Mouse (Mus musculus): Measurements from ENCODE around the gene Tmem150b.
A peak's percentile ranks its signal among the peaks of the same experiment; 100 is the strongest.

Gene Tmem150b

DNA sequence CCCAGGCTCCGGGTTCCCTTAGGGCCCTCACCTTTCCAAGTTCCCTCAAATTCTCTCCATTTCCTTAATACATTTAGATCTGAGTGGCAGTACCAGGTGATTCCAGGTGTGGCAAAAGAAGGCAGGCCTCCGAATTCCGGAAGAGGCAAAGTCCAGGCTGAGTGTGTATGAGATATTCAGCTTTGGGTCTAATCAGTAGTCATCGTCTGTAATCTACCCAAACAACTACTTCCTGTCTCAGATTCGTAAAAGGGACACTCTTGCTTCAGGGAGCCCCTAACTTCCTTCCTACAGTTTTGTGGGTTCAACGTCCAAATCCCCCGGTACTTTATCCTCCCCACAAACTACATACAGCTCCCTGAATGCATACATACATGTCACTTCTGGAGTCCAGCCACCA lies at the start of gene Tmem150b:
Gene Tmem150b (minus strand): TSS at position 81 of the 400 bp plus-strand sequence.
- DNase-seq (ENCODE audit: low read depth, low spot score), result no peak

DNA sequence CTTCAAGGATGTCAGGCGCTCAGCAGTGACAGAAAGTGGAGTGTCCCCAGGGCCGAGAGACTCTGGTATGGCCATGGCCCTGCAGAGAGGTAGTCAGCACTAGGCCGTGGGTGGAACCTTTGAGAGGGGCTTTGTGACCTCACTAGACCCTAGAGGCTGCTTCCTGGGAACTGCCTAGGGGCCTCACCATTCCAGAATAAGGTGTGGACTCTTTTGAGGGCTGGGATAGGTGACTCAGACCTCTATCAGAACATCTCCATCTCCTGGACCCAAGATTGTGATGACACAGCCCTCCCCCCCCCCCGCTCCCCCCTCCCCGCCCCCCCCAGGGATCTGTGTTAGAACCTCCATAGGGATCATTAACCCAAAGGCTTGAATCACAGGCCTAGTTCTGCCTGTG lies 46.2 kb upstream of the Tmem150b start, which contains the start of gene Fam71e2:
Gene Fam71e2 (minus strand): TSS at position 101 of the 400 bp plus-strand sequence.
- DNase-seq (ENCODE audit: low read depth, low spot score), result no peak

DNA sequence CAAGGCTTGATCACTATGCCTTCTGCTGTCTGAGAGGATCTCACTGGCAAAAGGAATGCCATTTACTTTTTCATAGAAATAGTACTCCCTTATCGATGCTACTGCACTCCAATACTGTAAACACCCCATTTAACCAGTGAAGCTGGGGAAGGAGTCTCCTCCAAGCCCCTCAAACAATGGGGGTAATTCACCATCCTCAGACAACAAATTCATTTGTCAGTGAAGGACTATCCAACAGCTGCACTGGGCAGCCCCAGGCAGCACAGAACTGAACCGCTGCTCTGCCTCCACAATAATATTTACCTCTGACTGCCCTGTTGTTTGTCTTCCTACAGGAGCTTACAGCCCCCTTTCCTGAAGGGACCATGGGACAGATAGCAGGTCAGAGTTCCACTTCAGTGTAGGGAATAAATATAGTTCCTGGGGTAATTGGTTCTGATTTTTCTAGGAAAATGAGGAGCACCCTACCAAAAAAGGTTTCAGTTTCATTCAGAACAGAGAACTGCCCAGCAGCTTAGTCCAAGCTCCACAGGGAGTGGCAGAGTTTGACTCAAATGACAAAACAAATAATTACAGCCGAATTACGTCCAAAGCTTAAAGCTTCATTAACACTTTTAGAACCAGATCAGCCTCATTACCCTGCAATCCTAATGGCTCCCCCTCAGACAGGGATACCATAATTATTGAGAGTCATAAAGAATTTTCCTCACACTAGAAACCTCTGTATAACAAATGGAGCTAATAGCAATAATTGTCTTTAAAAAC lies 40.1 kb upstream of the Tmem150b start:
- DNase-seq (ENCODE audit: low read depth, low spot score), result no peak

DNA sequence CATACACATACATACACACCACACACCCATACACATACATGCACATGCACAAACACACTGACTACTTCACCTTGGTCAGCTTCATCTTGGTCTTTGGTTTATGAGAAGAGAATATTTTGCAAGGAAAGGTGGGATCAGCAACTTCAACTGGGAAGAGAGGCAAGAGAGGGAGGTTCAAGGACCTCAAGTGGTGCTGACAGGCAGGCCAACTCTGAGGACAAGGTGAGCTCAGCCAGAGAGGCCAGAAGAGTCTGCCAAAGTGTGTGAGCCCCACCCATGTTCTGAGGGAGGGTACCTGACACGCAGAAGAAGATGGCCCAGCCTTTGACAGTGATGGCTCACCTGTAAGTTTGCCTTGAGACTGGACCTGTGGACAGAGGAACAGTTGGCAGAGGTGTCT lies 34.6 kb upstream of the Tmem150b start:
- DNase-seq (ENCODE audit: low read depth, low spot score), result no peak

DNA sequence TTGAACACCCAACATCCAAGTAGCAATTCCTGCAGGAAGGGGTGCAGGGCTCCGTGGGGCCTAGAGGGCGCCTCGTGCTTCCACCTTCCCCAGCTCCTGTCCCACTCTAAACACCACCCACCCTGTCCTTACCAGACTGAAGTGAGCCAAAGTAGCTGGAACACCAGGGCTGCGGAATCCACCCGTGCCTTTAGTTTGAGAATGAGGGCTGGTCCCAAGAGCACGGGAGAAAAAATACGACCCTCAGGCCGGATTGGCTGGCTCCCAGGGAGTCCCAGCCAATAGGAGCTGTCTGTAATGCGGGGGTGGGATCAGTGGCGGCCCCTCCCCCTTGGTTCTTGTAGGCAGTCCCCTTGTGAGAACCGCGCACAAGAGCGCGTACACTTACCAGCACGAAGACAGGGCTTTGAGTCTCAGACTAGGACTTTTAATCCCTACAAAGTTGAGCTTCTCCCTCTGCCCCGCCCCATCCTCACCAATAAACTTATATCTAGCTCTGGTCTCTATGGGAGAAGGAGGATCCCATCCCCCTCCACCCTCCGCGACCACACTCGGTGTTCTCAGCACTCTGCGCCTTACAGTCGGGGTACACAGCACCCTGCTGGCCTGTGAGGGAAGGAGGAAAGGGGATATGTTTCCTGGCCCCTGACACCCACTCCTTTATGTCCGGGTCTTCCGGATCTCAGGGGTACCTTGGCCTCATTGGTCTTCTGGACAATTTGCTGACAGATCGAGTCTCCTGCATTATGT lies 27.9 kb upstream of the Tmem150b start, which contains the start of gene Cox6b2:
Gene Cox6b2 (minus strand): TSS at position 274 of the 750 bp plus-strand sequence.
- no peak for DNase-seq (ENCODE audit: low read depth, low spot score)

DNA sequence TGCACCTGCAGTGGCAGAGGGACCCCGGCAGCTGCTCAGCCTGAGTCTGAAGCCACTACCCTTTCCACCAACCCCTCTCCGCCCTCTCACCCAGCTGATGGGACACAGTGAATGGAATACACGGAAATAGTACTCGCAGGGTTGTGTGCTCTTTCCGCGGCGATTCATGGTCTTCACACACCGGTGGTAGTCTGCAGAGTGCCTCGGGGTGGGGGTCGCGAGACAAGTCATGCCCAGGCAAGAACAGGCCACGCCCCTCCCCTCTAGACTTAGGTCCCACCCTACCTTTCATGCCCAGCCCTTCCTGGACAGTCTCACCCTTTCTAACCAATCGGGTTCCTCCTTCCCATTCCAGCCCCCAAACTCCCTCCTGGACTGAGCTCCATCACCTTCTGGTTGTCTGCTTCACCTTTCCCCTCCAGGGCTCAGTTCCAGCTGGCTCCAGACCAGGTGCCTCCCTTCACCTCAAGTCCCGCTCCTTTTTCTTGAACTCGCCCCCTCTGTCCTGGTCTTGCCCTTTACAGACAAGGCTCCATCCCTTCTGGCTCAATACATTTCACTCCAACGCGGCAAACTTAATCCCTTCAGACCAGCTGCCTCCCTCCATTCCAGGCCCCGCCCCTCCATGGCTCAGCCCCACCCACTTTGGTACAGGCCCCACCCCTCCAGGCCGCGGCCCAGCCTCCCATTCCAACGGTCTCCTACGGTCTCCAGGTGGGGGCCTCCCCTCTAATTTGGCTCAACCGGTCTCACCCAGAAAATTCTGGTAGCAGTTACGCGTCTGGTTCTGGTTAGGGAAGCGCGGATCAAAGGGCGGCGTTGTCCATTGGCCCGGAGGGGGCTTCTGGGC lies 27.1 kb upstream of the Tmem150b start:
- no peak for DNase-seq (ENCODE audit: low read depth, low spot score)

DNA sequence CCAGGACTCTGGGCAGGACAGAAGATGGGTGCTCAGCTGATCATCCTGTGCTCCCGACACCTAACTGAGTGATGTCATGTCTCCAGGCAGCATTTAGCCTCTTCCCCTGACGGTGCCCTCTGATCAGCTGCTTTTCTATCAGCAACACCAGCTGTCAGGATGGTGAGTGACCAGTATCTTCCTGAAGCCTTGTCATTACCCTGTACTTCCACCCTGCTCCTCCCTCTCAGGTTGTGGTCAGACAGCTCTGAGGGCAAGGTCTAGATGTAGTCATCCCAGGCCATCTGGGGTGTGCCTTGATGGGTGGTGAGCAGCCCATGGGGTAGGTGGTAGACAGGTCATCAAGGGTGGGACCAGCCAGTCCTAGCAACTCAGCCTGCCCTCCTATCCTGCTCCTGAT lies 24.1 kb upstream of the Tmem150b start:
- no peak for DNase-seq (ENCODE audit: low read depth, low spot score)

DNA sequence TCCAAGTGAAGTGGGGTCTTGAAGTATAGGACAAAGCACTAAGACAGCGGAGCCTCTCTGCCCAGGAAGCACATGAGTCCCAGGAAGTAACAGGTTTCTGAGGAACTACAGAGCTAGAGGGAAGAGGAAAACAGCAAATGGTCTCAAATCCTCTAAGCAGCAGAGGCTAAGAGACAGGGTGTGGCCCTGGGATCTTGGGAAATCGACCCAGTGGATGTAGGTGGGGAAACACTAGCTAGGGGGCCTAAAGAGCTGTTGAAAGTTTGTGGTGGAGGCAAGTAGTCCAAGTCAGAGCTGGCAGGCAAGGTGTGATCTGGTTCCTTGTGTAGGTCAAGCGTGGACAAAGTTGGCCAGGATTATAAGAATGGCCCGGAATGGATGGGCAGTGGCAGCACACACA lies 23.3 kb upstream of the Tmem150b start:
- DNase-seq (ENCODE audit: low read depth, low spot score), result no peak

DNA sequence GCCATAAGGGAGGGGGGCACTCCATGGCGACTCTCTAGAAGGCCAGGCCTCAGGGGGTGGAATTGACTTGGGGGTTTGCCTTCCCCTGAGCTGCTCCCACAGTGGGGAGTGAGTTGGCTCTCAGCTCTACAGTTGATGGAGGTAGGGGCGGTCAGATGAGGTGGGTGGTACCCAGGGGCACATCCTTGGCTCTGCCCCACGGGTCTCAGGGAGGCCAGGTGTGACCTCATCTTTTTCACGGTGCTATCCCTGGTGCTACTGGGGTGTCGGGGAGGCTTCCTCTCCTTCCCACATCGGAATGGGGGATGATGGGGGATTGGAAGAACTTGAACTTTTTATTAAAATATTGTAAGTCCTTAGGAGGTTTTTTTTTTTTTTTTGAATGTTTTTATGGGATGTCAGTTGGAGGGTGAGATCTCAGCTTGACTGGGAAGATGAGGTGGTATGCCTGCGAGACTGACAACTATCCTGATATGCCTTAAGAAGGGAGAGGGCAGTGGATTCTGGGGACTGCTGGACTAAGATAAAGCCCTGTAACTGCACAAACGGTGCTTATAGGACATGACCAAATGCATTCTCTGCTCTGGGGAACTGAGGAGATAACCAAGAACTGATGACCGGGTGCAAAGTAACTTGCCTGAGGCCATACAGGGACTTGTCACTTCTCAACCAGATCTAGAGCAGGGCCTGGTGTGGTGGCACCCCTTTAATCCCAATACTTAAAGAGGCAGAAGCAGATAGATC lies 22.3 kb upstream of the Tmem150b start:
- DNase-seq (ENCODE audit: low read depth, low spot score), result no peak

DNA sequence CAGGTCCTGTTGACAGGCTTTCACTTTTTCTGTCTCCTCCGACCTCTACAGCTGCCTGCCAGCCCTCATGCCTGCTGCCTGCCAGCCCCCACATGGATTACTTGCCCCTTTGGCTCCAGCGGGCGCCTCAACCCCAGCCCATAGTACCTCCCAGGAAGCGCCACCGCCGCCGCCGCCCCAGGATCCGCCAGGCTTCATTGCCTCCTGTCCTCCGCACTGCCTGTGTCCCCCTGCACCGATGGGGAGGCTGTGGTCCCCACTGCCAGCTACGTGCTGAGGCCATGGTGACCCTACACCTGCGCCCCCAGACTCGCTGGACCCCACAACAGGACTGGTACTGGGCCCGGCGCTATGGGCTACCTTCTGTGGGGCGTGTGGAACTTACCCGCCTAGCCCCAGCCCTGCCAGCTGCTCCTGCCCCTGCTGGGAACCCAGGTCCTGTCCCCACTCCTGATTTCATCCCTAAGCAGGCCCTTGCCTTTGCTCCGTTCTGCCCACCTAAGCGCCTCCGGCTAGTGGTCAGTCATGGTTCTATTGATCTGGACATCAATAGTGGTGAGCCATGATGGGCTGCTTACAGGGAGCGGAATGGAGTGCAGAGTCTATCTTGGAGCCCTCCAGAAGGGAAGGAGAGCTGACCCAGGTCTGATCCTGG lies 21.4 kb upstream of the Tmem150b start:
- no peak for DNase-seq (ENCODE audit: low read depth, low spot score)

DNA sequence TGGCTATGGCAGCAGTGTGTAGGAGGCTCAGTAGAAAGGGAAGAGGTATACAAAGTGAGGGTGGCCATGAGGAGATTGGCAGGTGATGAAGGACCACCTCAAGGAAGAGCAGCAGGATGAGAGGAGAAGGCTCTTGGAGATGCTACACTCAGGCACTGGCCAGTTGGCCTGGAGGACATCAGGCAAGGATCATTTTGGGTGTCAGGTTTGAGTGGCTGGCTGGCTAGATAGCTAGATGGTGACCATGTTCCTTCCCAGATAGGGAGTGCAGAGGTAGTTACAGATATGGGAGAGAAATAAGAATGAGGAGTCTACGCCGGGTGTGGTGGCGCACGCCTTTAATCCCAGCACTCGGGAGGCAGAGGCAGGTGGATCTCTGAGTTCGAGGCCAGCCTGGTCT lies 19.8 kb upstream of the Tmem150b start:
- no peak for DNase-seq (ENCODE audit: low read depth, low spot score)

DNA sequence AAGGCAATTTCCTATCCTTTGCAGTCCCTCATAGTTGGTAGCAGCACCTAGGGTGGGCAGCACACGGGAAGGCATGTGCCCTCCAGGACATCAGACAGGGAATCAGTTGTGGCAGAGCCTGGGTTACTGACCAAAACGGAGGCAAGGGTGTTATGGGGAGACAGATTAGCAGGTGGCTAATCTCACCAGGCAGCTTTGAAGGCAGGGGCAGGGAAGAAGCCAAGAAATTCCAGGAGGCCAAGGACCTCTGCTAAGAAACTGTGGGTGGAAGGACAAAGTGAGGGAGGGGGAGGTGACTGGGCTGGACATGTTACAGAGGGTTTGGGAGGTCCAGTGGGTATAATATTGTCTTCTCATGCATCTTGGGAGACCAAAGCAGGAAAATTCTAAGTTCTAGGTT lies 18.3 kb upstream of the Tmem150b start:
- no peak for DNase-seq (ENCODE audit: low read depth, low spot score)

DNA sequence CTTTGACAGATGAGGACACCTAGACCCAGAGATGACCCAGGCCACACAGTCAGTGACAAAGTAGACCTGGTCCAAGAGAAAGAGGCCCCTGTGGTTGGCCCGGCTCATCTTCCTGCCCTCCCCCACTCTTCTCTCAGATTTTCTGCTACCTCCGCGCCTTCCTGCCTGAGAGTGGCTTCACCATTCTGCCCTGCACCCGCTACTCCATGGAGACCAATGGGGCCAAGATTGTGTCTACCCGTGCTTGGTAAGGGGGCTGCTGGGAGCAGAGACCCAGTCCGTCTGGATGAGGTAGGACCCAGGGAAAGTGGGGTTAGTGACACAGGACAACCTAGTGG lies 17.4 kb upstream of the Tmem150b start:
- DNase-seq (ENCODE audit: low read depth, low spot score), result no peak

DNA sequence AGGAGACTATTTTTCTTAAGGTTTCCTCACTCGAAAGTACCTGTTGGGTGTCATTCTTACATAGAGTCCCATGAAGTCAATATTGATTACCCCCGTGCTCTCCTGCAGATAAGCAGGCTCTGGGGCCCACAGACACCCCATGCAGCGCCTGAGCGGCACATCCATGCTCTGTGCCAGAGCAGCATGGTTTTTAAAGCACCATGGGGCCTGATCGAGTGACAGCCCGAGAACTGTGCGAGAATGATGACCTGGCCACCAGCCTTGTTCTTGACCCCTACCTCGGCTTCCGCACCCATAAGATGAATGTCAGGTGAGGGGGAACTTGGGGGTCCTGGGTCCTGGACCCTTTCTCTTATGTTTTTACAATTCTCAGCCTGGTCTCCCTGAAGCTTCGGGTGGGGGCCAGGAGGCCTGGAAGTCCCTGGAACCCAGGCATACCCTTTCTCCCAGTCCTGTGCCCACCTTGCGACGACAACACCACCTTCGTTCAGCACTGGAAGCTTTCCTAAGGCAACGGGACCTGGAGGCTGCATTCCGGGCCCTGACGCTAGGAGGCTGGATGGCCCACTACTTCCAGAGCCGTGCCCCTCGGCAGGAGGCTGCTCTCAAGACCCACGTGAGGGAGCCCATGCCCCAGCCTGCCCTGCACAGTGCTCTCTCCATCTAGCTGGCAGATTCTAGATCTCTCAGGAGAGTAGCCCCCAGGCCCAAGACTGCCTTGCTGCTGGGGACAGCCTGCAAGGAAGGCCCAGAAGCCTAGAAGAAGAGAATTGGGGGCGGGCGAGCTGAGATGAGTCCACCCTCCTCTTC lies 16.8 kb upstream of the Tmem150b start:
- DNase-seq (ENCODE audit: low read depth, low spot score), result no peak

DNA sequence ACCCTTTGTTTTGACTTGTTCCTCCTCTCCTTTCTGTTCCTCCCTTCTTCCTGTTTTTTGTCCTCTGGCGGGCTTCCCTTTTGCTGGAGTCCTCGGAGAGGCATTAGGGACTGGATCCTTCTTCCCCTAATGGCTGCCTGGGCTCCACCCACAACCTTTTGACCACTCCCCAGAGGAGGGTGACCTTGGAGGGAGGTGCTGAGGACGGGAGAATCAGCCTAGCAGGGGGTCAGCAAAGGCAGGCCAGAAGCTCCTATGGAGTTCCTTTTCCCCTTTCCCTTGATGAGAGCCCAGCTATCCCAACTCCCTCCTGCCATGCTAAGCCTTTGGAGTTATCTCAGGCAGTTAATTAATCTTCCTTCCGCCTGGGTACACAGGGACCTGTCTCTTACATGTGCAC lies 16.1 kb upstream of the Tmem150b start:
- no peak for DNase-seq (ENCODE audit: low read depth, low spot score)

DNA sequence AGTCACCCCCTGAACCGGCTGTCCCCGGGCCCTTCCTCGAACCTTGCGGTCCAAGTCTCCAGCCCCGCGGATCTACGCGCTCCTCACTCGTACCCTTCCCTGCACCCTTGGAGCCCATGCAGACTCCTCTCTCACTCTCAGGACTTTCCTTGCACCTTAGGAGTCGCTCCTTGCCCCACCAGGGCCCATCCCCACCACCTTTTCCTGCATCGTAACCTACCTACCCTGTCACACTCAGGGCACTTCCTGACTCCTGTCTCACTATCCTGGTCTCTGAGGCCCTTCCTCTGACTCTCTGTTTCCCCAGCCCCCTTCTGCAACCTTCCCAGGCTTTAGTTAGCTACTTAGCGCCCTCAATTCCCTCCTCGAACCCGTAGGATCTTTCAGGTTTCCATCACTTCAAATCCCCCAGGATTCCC lies 15.3 kb upstream of the Tmem150b start:
- no peak for DNase-seq (ENCODE audit: low read depth, low spot score)

DNA sequence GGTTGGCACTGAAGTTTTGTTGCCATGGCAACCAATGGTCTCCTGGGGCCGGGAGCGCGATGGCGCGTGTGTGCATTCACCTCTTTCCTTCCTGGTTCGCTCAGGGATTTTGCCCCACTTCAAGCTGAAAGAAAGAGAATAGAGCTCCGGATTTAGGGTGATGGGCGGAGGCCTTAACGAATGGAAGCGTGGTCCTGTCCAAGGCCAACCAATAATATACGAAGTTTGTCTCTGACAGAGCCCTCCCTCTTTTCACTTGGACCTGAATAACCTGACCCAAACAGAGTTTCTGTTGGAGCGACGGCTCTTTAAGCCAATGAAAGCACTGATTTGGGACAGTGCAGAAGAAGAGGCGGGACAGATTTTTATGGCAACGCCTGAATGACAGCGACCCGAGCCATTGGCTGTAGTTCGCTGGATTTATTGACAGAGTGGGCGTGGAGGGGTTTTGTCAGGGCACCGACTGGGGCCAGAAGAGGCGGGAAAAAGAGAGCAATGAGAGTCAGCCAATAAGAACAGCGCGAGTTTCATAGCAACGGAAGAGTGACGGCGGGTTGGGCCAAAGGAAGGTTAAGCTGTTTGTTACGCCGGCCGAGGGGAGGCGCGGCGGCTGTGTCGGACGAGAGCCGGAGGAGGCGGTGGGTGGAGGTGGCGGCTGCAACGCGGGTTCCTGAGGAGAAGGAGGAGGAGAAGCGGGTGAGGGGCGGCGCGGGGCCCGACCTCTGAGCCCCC lies 14.7 kb upstream of the Tmem150b start, which contains the start of gene Kmt5c:
Gene Kmt5c (plus strand): TSS at position 572 of the 732 bp plus-strand sequence.
- peak; percentile 100 for DNase-seq (ENCODE audit: low read depth, low spot score)

DNA sequence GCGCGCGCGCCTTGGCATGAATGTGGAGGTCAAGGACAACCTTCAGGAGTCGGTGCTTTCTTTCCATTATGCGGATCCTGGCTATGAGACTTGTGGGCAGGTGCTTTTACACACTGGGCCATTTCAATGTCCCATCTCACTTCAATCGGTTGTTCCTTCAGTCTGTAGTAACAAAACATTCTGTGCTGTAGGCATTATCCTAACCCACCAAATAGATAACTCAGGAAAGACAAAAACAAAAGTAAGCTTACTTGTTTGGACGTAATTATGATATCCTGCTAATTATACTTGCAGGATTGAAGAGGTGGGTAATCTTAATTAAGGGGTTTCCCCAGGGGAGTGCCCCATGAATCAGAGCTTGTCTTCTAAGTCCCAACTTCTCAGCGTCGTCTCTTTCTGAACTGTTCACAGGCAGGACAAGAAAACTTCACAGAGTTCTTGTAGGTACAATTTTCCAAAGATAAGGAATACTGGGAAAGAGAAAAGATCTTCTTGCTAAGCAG lies 14.0 kb upstream of the Tmem150b start:
- no peak for DNase-seq (ENCODE audit: low read depth, low spot score)

DNA sequence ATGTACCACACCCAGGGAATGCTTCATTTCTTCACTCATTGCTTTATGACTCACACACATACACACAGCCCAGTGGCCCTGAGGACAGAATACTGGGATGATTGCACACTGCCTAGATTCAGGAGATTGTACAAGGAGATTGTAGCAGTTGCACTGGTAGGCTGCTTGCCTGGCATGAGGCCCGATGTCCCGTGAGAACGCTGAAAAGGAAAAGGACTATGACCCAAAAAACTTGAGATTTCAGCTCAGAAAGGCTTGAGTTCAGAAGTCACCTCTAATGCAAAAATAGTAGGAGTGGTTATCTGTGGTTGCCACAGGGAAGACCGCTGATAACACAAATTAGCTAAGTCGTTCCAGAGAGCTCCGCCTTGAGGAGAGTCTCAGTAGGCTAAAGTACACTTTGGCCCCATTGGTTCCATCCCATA lies 7.9 kb upstream of the Tmem150b start:
- DNase-seq (ENCODE audit: low read depth, low spot score), result no peak

Data from retina, adult 2 months (tissue).